Mouse (Mus musculus) midbrain, embryonic 15.5 days (tissue): Measurements from ENCODE around the gene Gm21586. TPM values are rescaled to one million over a fixed set of nuclear protein-coding genes. Genes with fewer than 3 reads are reported as not detected.
"Not testable (repeated sequence)": the region's sequence is repeated elsewhere in the genome, so short reads cannot be mapped to it uniquely, and the experiment has no call there.

Experiments
- ATAC-seq: fragments of 200-750 bp; cut with Nextera tagmentation; replicated peaks from 2 replicates; pipeline ENCODE4 v1.8.0; 2017; ENCODE audit warnings: moderate TSS enrichment
- H3K27ac ChIP-seq: fragments of 300-500 bp; sonication (generic); 2 replicates; pipeline ENCODE4 v1.5.1; 2015; ENCODE audit warnings: mild to moderate bottlenecking, inconsistent platforms
- H3K27me3 ChIP-seq: fragments of 300-500 bp; sonication (generic); replicated peaks from 2 replicates; pipeline ENCODE4 v1.6.1; 2015; ENCODE audit warnings: inconsistent platforms
- H3K36me3 ChIP-seq: fragments of 300-500 bp; sonication (generic); replicated peaks from 2 replicates; pipeline ENCODE4 v1.6.1; 2015; ENCODE audit warnings: inconsistent platforms
- H3K4me1 ChIP-seq: fragments of 300-500 bp; sonication (generic); 2 replicates; pipeline ENCODE4 v1.6.1; 2015; ENCODE audit warnings: inconsistent platforms
- H3K4me2 ChIP-seq: fragments of 300-500 bp; sonication (generic); 2 replicates; pipeline ENCODE4 v1.6.1; 2015; ENCODE audit warnings: inconsistent platforms, mild to moderate bottlenecking, moderate library complexity
- H3K4me3 ChIP-seq: fragments of 300-500 bp; sonication (generic); 2 replicates; pipeline ENCODE4 v1.5.1; 2015; ENCODE audit warnings: mild to moderate bottlenecking, inconsistent platforms
- H3K9ac ChIP-seq: fragments of 300-500 bp; sonication (generic); 2 replicates; pipeline ENCODE4 v1.6.1; 2015; ENCODE audit warnings: mild to moderate bottlenecking, inconsistent platforms
- H3K9me3 ChIP-seq: fragments of 300-500 bp; sonication (generic); 2 replicates; pipeline ENCODE4 v1.6.1; 2016; ENCODE audit warnings: inconsistent platforms
- WGBS: fragments of 180-500 bp; shearing (Covaris S2); methylation state at CpG from one replicate; pipeline ENCODE4 v1.1.7; 2015; ENCODE audit warnings: mixed read lengths; 5-methylcytosine and 5-hydroxymethylcytosine counted together
- polyA plus RNA-seq: library from polyadenylated mRNA; unstranded; fragments of >200 nt; fragmentation: Nextera tagmentation; extraction: Ambion mirVana; gene quantifications from 2 replicates; pipeline ENCODE4 v1.2.1, GENCODE M21; 2015

Gene Gm21586
- polyA plus RNA-seq, result not detected in 2 replicates

GRCm38 (mm10) chr4:42439078-42439477 lies at the start of gene Gm21586:
Gene Gm21586, plus strand, starts transcription at chr4:42439378.
- not testable (repeated sequence) for H3K9ac ChIP-seq, H3K27me3 ChIP-seq, H3K4me2 ChIP-seq, H3K4me1 ChIP-seq, H3K9me3 ChIP-seq, H3K27ac ChIP-seq, H3K4me3 ChIP-seq, H3K36me3 ChIP-seq, ATAC-seq
- no CpG with 5 or more reads among the region's 18 CpGs for WGBS

GRCm38 (mm10) chr4:42466452-42466851 lies 27.3 kb downstream of the Gm21586 start, which contains the start of gene Gm2163:
Gene Gm2163, plus strand, starts transcription at chr4:42466752.
- H3K4me2 ChIP-seq, H3K4me3 ChIP-seq, H3K27ac ChIP-seq, H3K9me3 ChIP-seq, H3K9ac ChIP-seq, H3K27me3 ChIP-seq, H3K36me3 ChIP-seq, ATAC-seq, H3K4me1 ChIP-seq: not testable (repeated sequence)
- WGBS, result no CpG with 5 or more reads among the region's 5 CpGs

Other genes starting within 250 kb of the Gm21586 start
- gene Gm10600, start 198.7 kb upstream of the Gm21586 start, polyA plus RNA-seq, result not detected in 2 replicates
- not detected in 2 replicates for gene Ccl21b, start 183.6 kb upstream of the Gm21586 start, polyA plus RNA-seq
- gene Gm21953, start 145.1 kb upstream of the Gm21586 start, polyA plus RNA-seq, result not detected in 2 replicates
- not detected in 2 replicates for gene Fam205a3, start 121.0 kb upstream of the Gm21586 start, polyA plus RNA-seq
- 0.11 and 0.32 TPM in 2 replicates for gene Gm2163, start 27.4 kb downstream of the Gm21586 start, polyA plus RNA-seq
- gene Fam205a2, start 88.8 kb downstream of the Gm21586 start, polyA plus RNA-seq, result not detected in 2 replicates
- gene Gm10591, start 172.8 kb downstream of the Gm21586 start, polyA plus RNA-seq, result not detected in 2 replicates
- 0.34 and 0.41 TPM in 2 replicates for gene Gm2564, start 190.3 kb downstream of the Gm21586 start, polyA plus RNA-seq
- 0.66 TPM in 1 of 2 replicates, not detected in the other for gene Ccl27b, start 215.9 kb downstream of the Gm21586 start, polyA plus RNA-seq
- gene Il11ra2, start 222.5 kb downstream of the Gm21586 start, polyA plus RNA-seq, result not detected in 2 replicates